Mouse (Mus musculus) MEL (cell line): Measurements from ENCODE around the gene Srsf10. TPM values are rescaled to one million over a fixed set of nuclear protein-coding genes. Genes with fewer than 3 reads are reported as not detected.

ENCODE experiments used
- DNase-seq: peaks from one replicate; pipeline ENCODE4 v3.0.0; 2011; ENCODE audit warnings: low read depth, low spot score
- H3K27ac ChIP-seq: 2 replicates; pipeline ENCODE4 v1.5.1; 2012; ENCODE audit warnings: low read depth, mild to moderate bottlenecking, control low read depth, low read length, moderate library complexity; ENCODE audit not compliant: control insufficient read depth
- H3K27me3 ChIP-seq, 2 experiments: fragments of 150-350 bp in 1 of 2; sonication (generic) in 1 of 2; 2 replicates each; pipeline ENCODE4 v1.6.1; 2012; ENCODE audit warnings: low read length in 2 of 2, mild to moderate bottlenecking in 2 of 2, improper control_type of control experiment in 1 of 2, moderate library complexity in 1 of 2; ENCODE audit not compliant: insufficient read depth in 2 of 2, control insufficient read depth in 1 of 2
- H3K36me3 ChIP-seq, 2 experiments: 2 replicates each; pipeline ENCODE4 v1.6.1; 2012 to 2014; ENCODE audit warnings: low read length in 2 of 2, improper control_type of control experiment in 1 of 2, inconsistent platforms in 1 of 2, mild to moderate bottlenecking in 1 of 2; ENCODE audit not compliant: insufficient read depth in 2 of 2, control insufficient read depth in 1 of 2
- H3K4me1 ChIP-seq, 2 experiments: fragments of 150-350 bp in 1 of 2; sonication (generic) in 1 of 2; 2 replicates each; pipeline ENCODE4 v1.6.1; 2012; ENCODE audit warnings: low read length in 2 of 2, improper control_type of control experiment in 1 of 2, mild to moderate bottlenecking in 1 of 2; ENCODE audit not compliant: insufficient read depth in 2 of 2, control insufficient read depth in 1 of 2
- H3K4me3 ChIP-seq, 2 experiments: fragments of 150-350 bp in 1 of 2; sonication (generic) in 1 of 2; 2 replicates each; pipeline ENCODE4 v1.5.1; 2012; ENCODE audit warnings: low read depth in 2 of 2, low read length in 2 of 2, mild to moderate bottlenecking in 2 of 2, moderate library complexity in 2 of 2, control low read depth in 1 of 2, improper control_type of control experiment in 1 of 2; ENCODE audit not compliant: control insufficient read depth in 1 of 2, insufficient read depth in 1 of 2
- H3K79me2 ChIP-seq: 2 replicates; pipeline ENCODE4 v1.6.1; 2012; ENCODE audit warnings: mild to moderate bottlenecking, low read length, moderate library complexity; ENCODE audit not compliant: control insufficient read depth, poor library complexity, insufficient read depth
- H3K9ac ChIP-seq: 2 replicates; pipeline ENCODE4 v1.6.1; 2012; ENCODE audit warnings: low read depth, mild to moderate bottlenecking, control low read depth, low read length, moderate library complexity; ENCODE audit not compliant: control insufficient read depth, poor library complexity, severe bottlenecking
- H3K9me3 ChIP-seq: fragments of 150-350 bp; sonication (generic); replicated peaks from 2 replicates; pipeline ENCODE4 v1.6.1; 2012; ENCODE audit warnings: mild to moderate bottlenecking, low read length, improper control_type of control experiment, moderate library complexity; ENCODE audit not compliant: insufficient read depth
- BHLHE40 ChIP-seq: IDR thresholded peaks from 2 replicates; pipeline ENCODE4 v1.6.1; 2012; ENCODE audit warnings: low read depth, mild to moderate bottlenecking, inconsistent platforms, low read length, improper control_type of control experiment, borderline replicate concordance
- CHD1 ChIP-seq: IDR thresholded peaks from 2 replicates; pipeline ENCODE4 v1.6.1; 2012; ENCODE audit warnings: low read depth, mild to moderate bottlenecking, inconsistent platforms, low read length, improper control_type of control experiment
- CHD2 ChIP-seq: IDR thresholded peaks from 2 replicates; pipeline ENCODE4 v1.6.1; 2011; ENCODE audit warnings: low read length, improper control_type of control experiment
- CTCF ChIP-seq, 3 experiments: IDR thresholded peaks in 2 of 3; conservative IDR thresholded peaks in 1 of 3; 2 replicates each; pipeline ENCODE4 v1.5.1; 2011 to 2012; ENCODE audit warnings: low read length in 3 of 3, low read depth in 2 of 3, mild to moderate bottlenecking in 2 of 3, improper control_type of control experiment in 1 of 3, inconsistent platforms in 1 of 3, mixed read lengths in 1 of 3, moderate library complexity in 1 of 3; ENCODE audit not compliant: control insufficient read depth in 1 of 3, insufficient read depth in 1 of 3, poor library complexity in 1 of 3, severe bottlenecking in 1 of 3
- ETS1 ChIP-seq: IDR thresholded peaks from 2 replicates; pipeline ENCODE4 v1.6.1; 2012; ENCODE audit warnings: low read depth, mild to moderate bottlenecking, inconsistent platforms, low read length, improper control_type of control experiment, moderate library complexity
- GABPA ChIP-seq: IDR thresholded peaks from 2 replicates; pipeline ENCODE4 v1.6.1; 2012; ENCODE audit warnings: low read depth, mild to moderate bottlenecking, inconsistent platforms, low read length, improper control_type of control experiment, moderate library complexity
- GATA1 ChIP-seq: IDR thresholded peaks from 2 replicates; pipeline ENCODE4 v1.6.1; 2011; ENCODE audit warnings: low read depth, low read length, improper control_type of control experiment
- HCFC1 ChIP-seq: IDR thresholded peaks from 2 replicates; pipeline ENCODE4 v1.6.1; 2012; ENCODE audit warnings: low read depth, mild to moderate bottlenecking, inconsistent platforms, low read length, improper control_type of control experiment, moderate library complexity
- JUND ChIP-seq: IDR thresholded peaks from 2 replicates; pipeline ENCODE4 v1.6.1; 2011; ENCODE audit warnings: low read depth, mild to moderate bottlenecking, improper control_type of control experiment, low read length
- KAT2A ChIP-seq: conservative IDR thresholded peaks from 2 replicates; pipeline ENCODE4 v1.6.1; 2012; ENCODE audit warnings: low read depth, low read length, improper control_type of control experiment, inconsistent platforms
- MAX ChIP-seq: IDR thresholded peaks from 2 replicates; pipeline ENCODE4 v1.6.1; 2011; ENCODE audit warnings: low read length, improper control_type of control experiment
- MAZ ChIP-seq: IDR thresholded peaks from 2 replicates; pipeline ENCODE4 v1.6.1; 2012; ENCODE audit warnings: low read depth, mild to moderate bottlenecking, inconsistent platforms, low read length, improper control_type of control experiment
- MEF2A ChIP-seq: IDR thresholded peaks from 2 replicates; pipeline ENCODE4 v1.6.1; 2014; ENCODE audit warnings: low read depth, mild to moderate bottlenecking, inconsistent platforms, low read length, improper control_type of control experiment; ENCODE audit not compliant: poor library complexity, insufficient replicate concordance, severe bottlenecking; ENCODE audit errors: extremely low read depth
- MXI1 ChIP-seq: IDR thresholded peaks from 2 replicates; pipeline ENCODE4 v1.6.1; 2011; ENCODE audit warnings: mild to moderate bottlenecking, low read depth, low read length, improper control_type of control experiment
- MYC ChIP-seq: IDR thresholded peaks from 2 replicates; pipeline ENCODE4 v1.6.1; 2011; ENCODE audit warnings: low read depth, mild to moderate bottlenecking, low read length, improper control_type of control experiment, moderate library complexity
- NRF1 ChIP-seq: IDR thresholded peaks from 2 replicates; pipeline ENCODE4 v1.6.1; 2014; ENCODE audit warnings: low read depth, mild to moderate bottlenecking, inconsistent platforms, low read length, improper control_type of control experiment, moderate library complexity; ENCODE audit not compliant: poor library complexity, insufficient read depth, severe bottlenecking
- POLR2AphosphoS2 ChIP-seq: IDR thresholded peaks from 2 replicates; pipeline ENCODE4 v1.6.1; 2011; ENCODE audit warnings: low read length, improper control_type of control experiment
- RAD21 ChIP-seq: IDR thresholded peaks from 2 replicates; pipeline ENCODE4 v1.6.1; 2011; ENCODE audit warnings: mild to moderate bottlenecking, low read depth, low read length, improper control_type of control experiment
- RCOR1 ChIP-seq: IDR thresholded peaks from 2 replicates; pipeline ENCODE4 v1.6.1; 2012; ENCODE audit warnings: low read depth, mild to moderate bottlenecking, inconsistent platforms, low read length, improper control_type of control experiment
- SIN3A ChIP-seq: IDR thresholded peaks from 2 replicates; pipeline ENCODE4 v1.6.1; 2012; ENCODE audit warnings: low read length, improper control_type of control experiment, inconsistent platforms
- TCF12 ChIP-seq: IDR thresholded peaks from 2 replicates; pipeline ENCODE4 v1.6.1; 2014; ENCODE audit warnings: low read depth, mild to moderate bottlenecking, inconsistent platforms, low read length, improper control_type of control experiment, moderate library complexity
- UBTF ChIP-seq: IDR thresholded peaks from 2 replicates; pipeline ENCODE4 v1.6.1; 2012; ENCODE audit warnings: low read depth, mild to moderate bottlenecking, inconsistent platforms, low read length, improper control_type of control experiment, moderate library complexity, borderline replicate concordance; ENCODE audit not compliant: insufficient read depth
- USF2 ChIP-seq, 2 experiments: IDR thresholded peaks; 2 replicates each; pipeline ENCODE4 v1.6.1; 2011 to 2012; ENCODE audit warnings: improper control_type of control experiment in 2 of 2, low read length in 2 of 2, borderline replicate concordance in 1 of 2, inconsistent platforms in 1 of 2, low read depth in 1 of 2, mild to moderate bottlenecking in 1 of 2; ENCODE audit not compliant: insufficient read depth in 1 of 2
- ZC3H11A ChIP-seq: IDR thresholded peaks from 2 replicates; pipeline ENCODE4 v1.6.1; 2012; ENCODE audit warnings: low read depth, mild to moderate bottlenecking, inconsistent platforms, low read length, improper control_type of control experiment
- ZKSCAN1 ChIP-seq: IDR thresholded peaks from 2 replicates; pipeline ENCODE4 v1.6.1; 2012; ENCODE audit warnings: low read depth, mild to moderate bottlenecking, inconsistent platforms, low read length, improper control_type of control experiment, moderate library complexity
- ZMIZ1 ChIP-seq: IDR thresholded peaks from 2 replicates; pipeline ENCODE4 v1.6.1; 2012; ENCODE audit warnings: low read depth, mild to moderate bottlenecking, inconsistent platforms, low read length, improper control_type of control experiment, moderate library complexity
- polyA plus RNA-seq, 2 experiments: library from polyadenylated mRNA; stranded (reverse) in 1 of 2; unstranded in 1 of 2; fragments of >175 nt in 1 of 2; fragments of >200 nt in 1 of 2; gene quantifications; 2 replicates each; pipeline versions ENCODE4 v1.2.1 to v1.2.4; 2012; ENCODE audit warnings: low replicate concordance in 2 of 2, low read depth in 1 of 2; ENCODE audit not compliant: insufficient read length in 2 of 2, insufficient read depth in 1 of 2, missing spikeins in 1 of 2
- total RNA-seq: library from RNA; depleted of rRNA; stranded (reverse); fragments of 300-350 nt; gene quantifications from 2 replicates; pipeline ENCODE4 v1.2.3, GENCODE M21; 2012

The Srsf10 gene
- total and polyA plus RNA-seq, 3 experiments, result 142 to 361 (median 222) TPM

GRCm38 (mm10) chr4:135832070-135832469 is 23.5 kb upstream of the Srsf10 start:
- TF ChIP-seq CTCF (IDR thresholded peaks at IDR 0.05 in 2 of 3, conservative IDR thresholded peaks at IDR 0.05 in 1 of 3; ENCODE audit: control insufficient read depth in 1 of 3, insufficient read depth in 1 of 3, low read depth in 2 of 3, low read length in 3 of 3, poor library complexity in 1 of 3, severe bottlenecking in 1 of 3) (no peak), KAT2A (no peak), ZKSCAN1 (no peak), CHD1 (no peak), ZMIZ1 (no peak), MEF2A (no peak), GABPA (no peak), BHLHE40 (no peak), MXI1 (no peak), NRF1 (no peak), HCFC1 (no peak), JUND (no peak), CHD2 (no peak), POLR2AphosphoS2 (no peak), ZC3H11A (no peak)
- H3K27me3 ChIP-seq, result 0 out of 4 replicates have a peak, but pooled peaks cover 0 to 2% of the 10 kb centered on the region in 2 experiments
- no peak for DNase-seq
- H3K9me3 ChIP-seq, result no peaks in the 10 kb centered on the region
- H3K9ac ChIP-seq, result no peak overlapping the region
- no peaks in the 10 kb centered on the region for H3K79me2 ChIP-seq
- H3K4me1 ChIP-seq, result no peaks in the 10 kb centered on the region
- H3K36me3 ChIP-seq, result no peaks in the 10 kb centered on the region
- H3K27ac ChIP-seq, result no peak overlapping the region
- H3K4me3 ChIP-seq, result no peak overlapping the region

- H3K79me2 ChIP-seq, result no peaks in the 10 kb centered on the region
- no peaks in the 10 kb centered on the region for H3K36me3 ChIP-seq
- H3K27ac ChIP-seq, result no peak overlapping the region
- no peaks in the 10 kb centered on the region for H3K4me1 ChIP-seq
- DNase-seq, result no peak
- peaks cover 1 to 2% of the 10 kb centered on the region in 2 experiments; a peak in 1 of 4 replicates for H3K27me3 ChIP-seq
- no peaks in the 10 kb centered on the region for H3K9me3 ChIP-seq
- TF ChIP-seq GATA1 (no peak), HCFC1 (no peak), MEF2A (no peak), MYC (no peak), JUND (no peak), POLR2AphosphoS2 (no peak), USF2 (IDR thresholded peaks at IDR 0.05; ENCODE audit: borderline replicate concordance in 1 of 2, insufficient read depth in 1 of 2, low read depth in 1 of 2, low read length in 2 of 2) (no peak), ETS1 (no peak), GABPA (no peak), UBTF (no peak), MAX (no peak), RCOR1 (no peak), MAZ (no peak), CHD1 (no peak), RAD21 (no peak), SIN3A (no peak), TCF12 (no peak)
- H3K9ac ChIP-seq, result no peak overlapping the region
- H3K4me3 ChIP-seq, result no peak overlapping the region
Observed at GRCm38 (mm10) chr4:135833301-135834123, 22.0 kb upstream of the Srsf10 start.
